Mouse (Mus musculus) layer of hippocampus, adult 18-20 months (tissue): Measurements from ENCODE around the gene Hist1h2ag. TPM values are rescaled to one million over a fixed set of nuclear protein-coding genes. Genes with fewer than 3 reads are reported as not detected.

Source experiments
- microRNA-seq, 2 experiments: library from miRNA; unstranded; fragments of <30 nt; microRNA quantifications; one replicate each; pipeline ENCODE4 v1.2.0; 2021
- total RNA-seq, 2 experiments: library from RNA; stranded (reverse); gene quantifications; 2 replicates each; pipeline ENCODE4 v1.2.3; 2021

The Hist1h2ag gene
- total RNA-seq, 2 experiments from 2014 or later = 7.8 to 10.3 TPM

Small RNA genes lying within 50 kb of the gene (microRNA-seq; reads per million reads assigned to microRNA genes)
- 0 reads per million in 2 experiments for gene Gm26300
- 0 reads per million in 2 experiments for gene Gm44390
- 0 reads per million in 2 experiments for gene Gm44486

Other genes with a start within 250 kb of the Hist1h2ag start
- gene Hist1h2bq, start 232.7 kb downstream of the Hist1h2ag start, total RNA-seq = 10 to 100 TPM; 36.0 to 39.2 TPM
- 10 to 100 TPM; 10.7 to 27.7 TPM for gene Hist1h2ao, start 232.5 kb downstream of the Hist1h2ag start, total RNA-seq
- gene Hist1h4m, start 231.2 kb downstream of the Hist1h2ag start, total RNA-seq = 100 to 1,000 TPM; 262 to 266 TPM
- 10 to 100 TPM; 39.3 to 58.5 TPM for gene Hist1h4n, start 210.7 kb downstream of the Hist1h2ag start, total RNA-seq
- 10 to 100 TPM in 1 of 2 experiments, not detected in 1; 24.8 TPM for gene Hist1h2ap, start 209.4 kb downstream of the Hist1h2ag start, total RNA-seq
- 10 to 100 TPM; 36.0 to 38.4 TPM for gene Hist1h2br, start 209.2 kb downstream of the Hist1h2ag start, total RNA-seq
- gene Zfp184, start 97.8 kb downstream of the Hist1h2ag start, total RNA-seq = 1 to 10 TPM; 2.5 to 2.9 TPM
- gene Pom121l2, start 61.8 kb downstream of the Hist1h2ag start, total RNA-seq = under 1 TPM in 1 of 2 experiments, not detected in 1; 0.12 TPM
- 1 to 10 TPM in 1 of 2 experiments, under 1 TPM in 1; 0.58 to 1.3 TPM for gene Prss16, start 33.2 kb downstream of the Hist1h2ag start, total RNA-seq
- gene Hist1h2ah, start 7.4 kb downstream of the Hist1h2ag start, total RNA-seq = 10 to 100 TPM in 1 of 2 experiments, 1 to 10 TPM in 1; 4.9 to 45.9 TPM
- 10 to 100 TPM; 11.4 to 16.1 TPM for gene Hist1h2bk, start 7.1 kb downstream of the Hist1h2ag start, total RNA-seq
- gene Hist1h4i, start 1.6 kb downstream of the Hist1h2ag start, total RNA-seq = 10 to 100 TPM; 65.4 to 84.2 TPM
- 10 to 100 TPM in 1 of 2 experiments, 1 to 10 TPM in 1; 8.3 to 13.2 TPM for gene Hist1h2bj, start 270 bp upstream of the Hist1h2ag start, total RNA-seq
- gene Vmn1r188, start 41.5 kb upstream of the Hist1h2ag start, total RNA-seq = not detected
- not detected for gene Vmn1r189, start 62.9 kb upstream of the Hist1h2ag start, total RNA-seq
- not detected for gene Vmn1r191, start 141.0 kb upstream of the Hist1h2ag start, total RNA-seq
- gene Vmn1r192, start 148.2 kb upstream of the Hist1h2ag start, total RNA-seq = not detected
- gene Vmn1r193, start 180.2 kb upstream of the Hist1h2ag start, total RNA-seq = not detected
- not detected for gene Vmn1r194, start 201.3 kb upstream of the Hist1h2ag start, total RNA-seq
- gene Vmn1r195, start 227.6 kb upstream of the Hist1h2ag start, total RNA-seq = not detected
- gene Vmn1r196, start 247.0 kb upstream of the Hist1h2ag start, total RNA-seq = not detected